Mouse (Mus musculus) megakaryocyte, embryonic 14.5 days (primary cell): ENCODE data around the gene Lypd8. TPM values are rescaled to one million over a fixed set of nuclear protein-coding genes. Genes with fewer than 3 reads are reported as not detected.

Experiments used
- H3K27me3 ChIP-seq: replicated peaks from 2 replicates; pipeline ENCODE3; 2012; ENCODE audit warnings: inconsistent platforms
- H3K36me3 ChIP-seq: replicated peaks from 2 replicates; pipeline ENCODE3; 2012; ENCODE audit warnings: low read length, inconsistent platforms, mixed read lengths
- H3K4me1 ChIP-seq: 2 replicates; pipeline ENCODE4 v1.6.1; 2012; ENCODE audit warnings: inconsistent platforms
- H3K4me3 ChIP-seq: replicated peaks from 2 replicates; pipeline ENCODE3; 2012; ENCODE audit warnings: moderate library complexity, mild to moderate bottlenecking, inconsistent platforms
- H3K9me3 ChIP-seq: 2 replicates; pipeline ENCODE4 v1.6.1; 2012; ENCODE audit warnings: inconsistent platforms
- FLI1 ChIP-seq: IDR thresholded peaks from 2 replicates; pipeline ENCODE4 v1.6.1; 2012; ENCODE audit warnings: low read length, inconsistent platforms, mixed read lengths
- GATA1 ChIP-seq: IDR thresholded peaks from 3 replicates; pipeline ENCODE4 v1.6.1; 2012; ENCODE audit warnings: mixed read lengths, low read length, inconsistent platforms, borderline replicate concordance
- polyA plus RNA-seq: library from polyadenylated mRNA; stranded (reverse); fragments of >175 nt; gene quantifications from 2 replicates; pipeline ENCODE4 v1.2.3, GENCODE M21; 2012; ENCODE audit warnings: low replicate concordance; ENCODE audit not compliant: insufficient read depth

Lypd8 gene
- polyA plus RNA-seq, 1 experiment, result not detected

DNA sequence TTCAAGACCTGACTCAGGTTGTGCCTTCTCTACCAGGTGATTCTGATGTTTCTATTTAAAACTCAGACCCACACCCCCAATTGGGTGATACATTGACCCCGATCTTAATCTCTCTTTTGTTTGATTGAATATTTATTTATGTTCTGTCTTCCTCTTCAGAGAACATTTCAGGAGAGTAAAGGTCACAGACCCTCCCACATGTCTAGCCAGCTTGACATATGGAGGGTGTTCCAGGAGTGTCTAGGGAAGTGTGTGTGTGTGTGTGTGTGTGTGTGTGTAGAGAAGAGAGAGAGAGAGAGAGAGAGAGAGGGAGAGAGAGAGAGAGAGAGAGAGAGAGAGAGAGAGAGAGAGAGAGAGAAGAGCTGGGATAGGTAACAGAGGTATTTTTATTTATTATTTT is 1.2 kb upstream of the Lypd8 start:
- TF ChIP-seq GATA1, result no peak
- TF ChIP-seq FLI1, result no peak
- Histone ChIP-seq H3K36me3 (no peaks in the 10 kb centered on the region), H3K9me3 (no peaks in the 10 kb centered on the region), H3K4me3 (no peak overlapping the region), H3K4me1 (no peaks in the 10 kb centered on the region), H3K27me3 (peaks cover 20% of the 10 kb centered on the region)

DNA sequence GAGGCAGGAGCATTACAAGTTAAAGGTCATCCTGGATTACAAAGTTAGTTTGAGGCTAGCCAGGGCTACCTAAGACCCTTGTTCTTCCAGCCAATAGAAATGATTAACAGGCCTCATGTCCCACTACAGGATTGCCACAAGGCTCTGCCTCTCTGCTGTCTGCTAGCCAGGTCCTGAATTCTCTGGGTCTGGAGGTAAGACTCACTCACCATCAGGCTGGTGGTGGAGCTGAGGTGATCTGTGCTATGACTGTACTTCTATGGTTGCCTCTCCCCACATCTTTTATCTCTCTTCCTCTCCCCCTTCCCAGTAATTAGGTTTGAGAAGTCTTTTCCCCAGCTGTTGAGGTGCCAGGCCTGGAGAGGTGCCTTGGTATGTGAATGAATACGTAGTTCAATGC is 673 bp downstream of the Lypd8 start:
- Histone ChIP-seq H3K36me3 (no peaks in the 10 kb centered on the region), H3K4me1 (no peaks in the 10 kb centered on the region), H3K4me3 (no peak overlapping the region), H3K27me3 (peaks cover 24% of the 10 kb centered on the region), H3K9me3 (no peaks in the 10 kb centered on the region)
- no peak for TF ChIP-seq GATA1
- no peak for TF ChIP-seq FLI1

DNA sequence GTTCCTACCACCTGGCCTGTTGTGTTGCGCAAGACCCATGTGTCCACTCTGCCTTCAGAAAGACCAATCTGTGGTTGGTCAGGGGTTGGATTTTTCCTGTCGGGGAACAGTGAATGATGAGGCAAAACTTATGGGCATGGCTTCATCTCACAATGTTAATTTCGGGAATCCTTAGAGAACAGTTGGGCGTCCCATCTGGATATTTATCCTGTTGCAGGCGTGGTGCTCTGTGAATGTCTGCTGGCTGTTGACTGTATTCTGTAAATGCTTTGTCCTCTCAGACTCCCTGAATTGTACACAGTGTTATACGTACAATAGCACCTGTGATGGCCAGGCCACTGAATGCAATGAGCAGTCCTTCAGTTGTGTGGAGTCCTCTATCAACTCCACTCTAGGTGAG is 3.6 kb downstream of the Lypd8 start:
- no peaks in the 10 kb centered on the region for H3K4me1 ChIP-seq
- no peak for TF ChIP-seq GATA1
- TF ChIP-seq FLI1, result no peak
- no peaks in the 10 kb centered on the region for H3K36me3 ChIP-seq
- no peak overlapping the region for H3K4me3 ChIP-seq
- no peaks in the 10 kb centered on the region for H3K9me3 ChIP-seq
- peaks cover 21% of the 10 kb centered on the region for H3K27me3 ChIP-seq

- no peak overlapping the region for H3K4me3 ChIP-seq
- H3K27me3 ChIP-seq, result peaks cover 4% of the 10 kb centered on the region
- no peaks in the 10 kb centered on the region for H3K9me3 ChIP-seq
- H3K36me3 ChIP-seq, result no peaks in the 10 kb centered on the region
- 0 out of 2 replicates have a peak, but pooled peaks cover 3% of the 10 kb centered on the region for H3K4me1 ChIP-seq
- TF ChIP-seq FLI1 (no peak), GATA1 (no peak)
These were observed 21.3 kb downstream of the Lypd8 start for GRCm38 (mm10) chr11:58399985-58400645.

GRCm38 (mm10) chr11:58400655-58401054 is 21.8 kb downstream of the Lypd8 start:
- no peak overlapping the region for H3K4me3 ChIP-seq
- H3K4me1 ChIP-seq, result 0 out of 2 replicates have a peak, but pooled peaks cover 3% of the 10 kb centered on the region
- peaks cover 4% of the 10 kb centered on the region for H3K27me3 ChIP-seq
- no peaks in the 10 kb centered on the region for H3K9me3 ChIP-seq
- TF ChIP-seq GATA1 (no peak), FLI1 (no peak)
- H3K36me3 ChIP-seq, result no peaks in the 10 kb centered on the region

GRCm38 (mm10) chr11:58408066-58408465 is 29.2 kb downstream of the Lypd8 start:
- no peak overlapping the region for H3K4me3 ChIP-seq
- H3K36me3 ChIP-seq, result no peaks in the 10 kb centered on the region
- H3K9me3 ChIP-seq, result peaks cover under 1% of the 10 kb centered on the region
- H3K4me1 ChIP-seq, result no peaks in the 10 kb centered on the region
- peaks cover 2% of the 10 kb centered on the region for H3K27me3 ChIP-seq
- TF ChIP-seq FLI1 (no peak), GATA1 (no peak)

GRCm38 (mm10) chr11:58418336-58418735 is 39.5 kb downstream of the Lypd8 start:
- TF ChIP-seq FLI1 (no peak), GATA1 (no peak)
- Histone ChIP-seq H3K4me3 (no peak overlapping the region), H3K4me1 (peaks cover 3% of the 10 kb centered on the region; the same call in 1 of the 2 replicates), H3K36me3 (no peaks in the 10 kb centered on the region), H3K27me3 (peaks cover 10% of the 10 kb centered on the region), H3K9me3 (peaks cover 2% of the 10 kb centered on the region)

- peaks cover 14% of the 10 kb centered on the region for H3K27me3 ChIP-seq
- TF ChIP-seq GATA1 (no peak), FLI1 (no peak)
These were observed 42.0 kb downstream of the Lypd8 start, which contains the start of gene 1810065E05Rik for GRCm38 (mm10) chr11:58420815-58421214. Gene 1810065E05Rik (plus strand): TSS chr11:58421111.

DNA sequence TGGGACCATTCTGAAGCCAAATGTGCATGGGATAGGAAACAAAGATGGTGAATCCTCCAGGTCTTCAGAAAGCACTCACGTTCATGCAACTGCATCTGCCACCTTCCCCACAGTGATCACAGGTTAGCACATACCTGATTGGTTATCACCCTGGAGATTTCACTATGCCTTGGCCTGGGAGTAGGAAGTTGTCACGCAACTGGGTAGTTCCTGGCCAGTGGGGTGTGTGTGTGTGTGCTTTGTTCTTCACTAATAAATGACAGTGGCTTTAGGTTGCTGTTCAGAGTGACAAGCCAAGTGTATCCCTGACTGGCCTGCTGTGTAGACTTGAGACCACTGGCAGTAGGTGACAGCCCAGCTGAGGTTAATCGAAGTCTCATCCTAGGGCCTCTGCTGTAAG is 53.4 kb downstream of the Lypd8 start, which contains the start of gene Gm12253:
Gm12253 (plus strand) TSS at position 301 of the 400 bp plus-strand sequence.
- peaks cover 7% of the 10 kb centered on the region; the same call in 1 of the 2 replicates for H3K4me1 ChIP-seq
- no peaks in the 10 kb centered on the region for H3K36me3 ChIP-seq
- peaks cover 17% of the 10 kb centered on the region for H3K27me3 ChIP-seq
- no peak for TF ChIP-seq GATA1
- TF ChIP-seq FLI1, result no peak
- H3K4me3 ChIP-seq, result no peak within 1 kb of the TSS
- H3K9me3 ChIP-seq, result no peaks in the 10 kb centered on the region

More at GRCm38 (mm10) chr11:58420815-58421214, 42.0 kb downstream of the Lypd8 start, which contains the start of gene 1810065E05Rik:
- no peak within 1 kb of the TSS for H3K4me3 ChIP-seq
- H3K4me1 ChIP-seq, result peaks cover 2% of the 10 kb centered on the region
- no peaks in the 10 kb centered on the region for H3K9me3 ChIP-seq
- no peaks in the 10 kb centered on the region for H3K36me3 ChIP-seq

DNA sequence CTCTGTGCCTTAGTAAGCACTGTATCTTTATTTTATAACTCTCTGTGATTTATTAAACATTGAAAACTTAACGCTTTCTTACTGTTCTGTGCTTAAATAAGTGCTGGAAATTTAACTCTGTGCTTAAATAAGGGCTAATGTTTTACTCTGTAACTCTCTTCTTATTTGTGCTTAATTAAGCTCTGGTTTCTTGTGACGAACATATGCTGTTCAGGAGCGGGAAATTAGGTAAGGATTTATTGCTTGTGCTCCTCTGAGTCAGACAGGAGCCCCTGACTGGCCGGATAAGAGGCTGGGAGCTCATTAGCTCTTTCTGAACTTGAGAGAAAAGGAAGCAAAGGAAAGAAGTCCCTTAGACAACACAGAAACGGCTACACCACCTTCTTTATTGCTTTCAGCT is 59.0 kb downstream of the Lypd8 start:
- Histone ChIP-seq H3K4me3 (no peak overlapping the region), H3K36me3 (no peaks in the 10 kb centered on the region), H3K4me1 (peaks cover 7% of the 10 kb centered on the region; the same call in 1 of the 2 replicates), H3K9me3 (no peaks in the 10 kb centered on the region), H3K27me3 (peaks cover 16% of the 10 kb centered on the region)
- TF ChIP-seq GATA1 (no peak), FLI1 (no peak)

Other genes with a start within 250 kb of the Lypd8 start
- 1.3 and 2.7 TPM in 2 replicates for gene Gemin5, start 210.5 kb upstream of the Lypd8 start, polyA plus RNA-seq
- gene Mrpl22, start 207.4 kb upstream of the Lypd8 start, polyA plus RNA-seq, result 13.3 and 15.7 TPM in 2 replicates
- gene Igtp, start 179.5 kb upstream of the Lypd8 start, polyA plus RNA-seq, result 15.1 and 23.5 TPM in 2 replicates
- gene Irgm2, start 179.4 kb upstream of the Lypd8 start, polyA plus RNA-seq, result 0.48 and 2.1 TPM in 2 replicates
- gene 4930438A08Rik, start 104.2 kb upstream of the Lypd8 start, polyA plus RNA-seq, result 0.19 TPM in 1 of 2 replicates, not detected in the other
- 7.7 and 14.6 TPM in 2 replicates for gene Zfp692, start 72.0 kb upstream of the Lypd8 start, polyA plus RNA-seq
- gene Zfp672, start 48.7 kb upstream of the Lypd8 start, polyA plus RNA-seq, result 11.6 and 18.5 TPM in 2 replicates
- 2.9 and 15.9 TPM in 2 replicates for gene Sh3bp5l, start 48.3 kb upstream of the Lypd8 start, polyA plus RNA-seq
- not detected in 2 replicates for gene 1810065E05Rik, start 42.1 kb downstream of the Lypd8 start, polyA plus RNA-seq
- not detected in 2 replicates for gene Gm12253, start 53.5 kb downstream of the Lypd8 start, polyA plus RNA-seq
- not detected in 2 replicates for gene Lypd9, start 73.9 kb downstream of the Lypd8 start, polyA plus RNA-seq
- not detected in 2 replicates for gene Olfr30, start 83.2 kb downstream of the Lypd8 start, polyA plus RNA-seq
- not detected in 2 replicates for gene Olfr332, start 113.5 kb downstream of the Lypd8 start, polyA plus RNA-seq
- gene Olfr331, start 123.5 kb downstream of the Lypd8 start, polyA plus RNA-seq, result not detected in 2 replicates
- gene Olfr330, start 155.8 kb downstream of the Lypd8 start, polyA plus RNA-seq, result not detected in 2 replicates
- not detected in 2 replicates for gene Olfr329-ps, start 167.4 kb downstream of the Lypd8 start, polyA plus RNA-seq
- 0.44 TPM in 1 of 2 replicates, not detected in the other for gene Olfr328, start 176.6 kb downstream of the Lypd8 start, polyA plus RNA-seq
- gene Olfr224, start 191.5 kb downstream of the Lypd8 start, polyA plus RNA-seq, result not detected in 2 replicates
- not detected in 2 replicates for gene Olfr325, start 198.7 kb downstream of the Lypd8 start, polyA plus RNA-seq
- not detected in 2 replicates for gene Olfr324, start 216.1 kb downstream of the Lypd8 start, polyA plus RNA-seq
- not detected in 2 replicates for gene 2210407C18Rik, start 237.0 kb downstream of the Lypd8 start, polyA plus RNA-seq